Mouse (Mus musculus) kidney, embryonic 16.5 days (tissue): ENCODE measurements around the gene Hoxa9. TPM values are rescaled to one million over a fixed set of nuclear protein-coding genes. Genes with fewer than 3 reads are reported as not detected.

ENCODE experiments used
- ATAC-seq: fragments of 200-750 bp; cut with Nextera tagmentation; 2 replicates; pipeline ENCODE4 v1.8.0; 2017; ENCODE audit warnings: moderate TSS enrichment; ENCODE audit not compliant: low FRiP score, low TSS enrichment
- H3K27ac ChIP-seq: fragments of 300-500 bp; sonication (generic); 2 replicates; pipeline ENCODE4 v1.5.1; 2014; ENCODE audit warnings: low read length
- H3K27me3 ChIP-seq: fragments of 300-500 bp; sonication (generic); 2 replicates; pipeline ENCODE4 v1.6.1; 2014; ENCODE audit warnings: low read length, control low read depth, mixed read lengths; ENCODE audit not compliant: insufficient read depth
- H3K36me3 ChIP-seq: fragments of 300-500 bp; sonication (generic); 2 replicates; pipeline ENCODE4 v1.6.1; 2014; ENCODE audit warnings: low read length, control low read depth, mixed read lengths; ENCODE audit not compliant: insufficient read depth
- H3K4me1 ChIP-seq: fragments of 300-500 bp; sonication (generic); 2 replicates; pipeline ENCODE4 v1.6.1; 2014; ENCODE audit warnings: low read length, control low read depth, mixed read lengths; ENCODE audit not compliant: insufficient read depth
- H3K4me2 ChIP-seq: fragments of 300-500 bp; sonication (generic); replicated peaks from 2 replicates; pipeline ENCODE4 v1.6.1; 2014; ENCODE audit warnings: low read depth, low read length
- H3K4me3 ChIP-seq: fragments of 300-500 bp; sonication (generic); 2 replicates; pipeline ENCODE4 v1.5.1; 2014; ENCODE audit warnings: mild to moderate bottlenecking, low read length
- H3K9ac ChIP-seq: fragments of 300-500 bp; sonication (generic); replicated peaks from 2 replicates; pipeline ENCODE4 v1.6.1; 2014; ENCODE audit warnings: low read length
- H3K9me3 ChIP-seq: fragments of 300-500 bp; sonication (generic); 2 replicates; pipeline ENCODE4 v1.6.1; 2016; ENCODE audit warnings: low read length, control low read depth
- WGBS: fragments of 180-500 bp; shearing (Covaris S2); extraction: QIAGEN DNeasy Blood & Tissue Kit; methylation state at CpG from one replicate; pipeline ENCODE4 v1.1.7; 2014; 5-methylcytosine and 5-hydroxymethylcytosine counted together
- polyA plus RNA-seq: library from polyadenylated mRNA; unstranded; fragments of >200 nt; fragmentation: Nextera tagmentation; extraction: Ambion mirVana; gene quantifications from 2 replicates; pipeline ENCODE4 v1.2.1, GENCODE M21; 2015

Hoxa9 gene
- polyA plus RNA-seq, 1 experiment from 2014 or later: 56.6 TPM

- WGBS: 4% methylated on average over 3 of the region's 3 CpGs
- Histone ChIP-seq H3K4me2 (no peak overlapping the region), H3K27ac (no peak overlapping the region), H3K27me3 (peaks cover 96% of the 10 kb centered on the region), H3K9me3 (no peaks in the 10 kb centered on the region), H3K36me3 (no peaks in the 10 kb centered on the region), H3K4me1 (0 out of 2 replicates have a peak, but pooled peaks cover 6% of the 10 kb centered on the region), H3K9ac (no peak overlapping the region), H3K4me3 (no peak overlapping the region)
- no peak for ATAC-seq
These were observed 37.9 kb upstream of the Hoxa9 start for GRCm38 (mm10) chr6:52268756-52269155.

- H3K27me3 ChIP-seq: peaks cover 96% of the 10 kb centered on the region
- 7% methylated on average over 7 of the region's 7 CpGs for WGBS
- H3K4me1 ChIP-seq: 0 out of 2 replicates have a peak, but pooled peaks cover 6% of the 10 kb centered on the region
- ATAC-seq: no peak
- H3K4me3 ChIP-seq: no peak overlapping the region
- H3K9me3 ChIP-seq: no peaks in the 10 kb centered on the region
- H3K27ac ChIP-seq: no peak overlapping the region
- H3K9ac ChIP-seq: no peak overlapping the region
- no peaks in the 10 kb centered on the region for H3K36me3 ChIP-seq
- H3K4me2 ChIP-seq: no peak overlapping the region
These were observed 37.5 kb upstream of the Hoxa9 start for GRCm38 (mm10) chr6:52268341-52268740.

GRCm38 (mm10) chr6:52267691-52268090 is 36.8 kb upstream of the Hoxa9 start:
- H3K9ac ChIP-seq: no peak overlapping the region
- H3K4me1 ChIP-seq: 0 out of 2 replicates have a peak, but pooled peaks cover 6% of the 10 kb centered on the region
- no peaks in the 10 kb centered on the region for H3K9me3 ChIP-seq
- H3K36me3 ChIP-seq: no peaks in the 10 kb centered on the region
- WGBS: 8% methylated on average over 3 of the region's 3 CpGs
- no peak overlapping the region for H3K27ac ChIP-seq
- peaks cover 91% of the 10 kb centered on the region for H3K27me3 ChIP-seq
- no peak for ATAC-seq
- H3K4me2 ChIP-seq: no peak overlapping the region
- H3K4me3 ChIP-seq: no peak overlapping the region

- Histone ChIP-seq H3K4me1 (0 out of 2 replicates have a peak, but pooled peaks cover 6% of the 10 kb centered on the region), H3K9ac (no peak overlapping the region), H3K4me2 (no peak overlapping the region), H3K9me3 (no peaks in the 10 kb centered on the region), H3K27me3 (peaks cover 91% of the 10 kb centered on the region), H3K36me3 (no peaks in the 10 kb centered on the region), H3K27ac (no peak overlapping the region), H3K4me3 (no peak overlapping the region)
- WGBS: 18% methylated on average over 5 of the region's 5 CpGs
- no peak for ATAC-seq
These were observed 36.3 kb upstream of the Hoxa9 start for GRCm38 (mm10) chr6:52267221-52267620.

- 3% methylated on average over 9 of the region's 9 CpGs for WGBS
- Histone ChIP-seq H3K9ac (no peak overlapping the region), H3K4me3 (no peak overlapping the region), H3K27me3 (peaks cover 93% of the 10 kb centered on the region), H3K4me1 (0 out of 2 replicates have a peak, but pooled peaks cover 6% of the 10 kb centered on the region), H3K9me3 (no peaks in the 10 kb centered on the region), H3K27ac (no peak overlapping the region), H3K36me3 (no peaks in the 10 kb centered on the region), H3K4me2 (no peak overlapping the region)
- no peak for ATAC-seq
These were observed 35.7 kb upstream of the Hoxa9 start for GRCm38 (mm10) chr6:52266666-52266985.

- Histone ChIP-seq H3K9me3 (no peaks in the 10 kb centered on the region), H3K27ac (no peak overlapping the region), H3K4me2 (no peak overlapping the region), H3K4me3 (no peak overlapping the region), H3K9ac (no peak overlapping the region), H3K36me3 (no peaks in the 10 kb centered on the region), H3K4me1 (0 out of 2 replicates have a peak, but pooled peaks cover 6% of the 10 kb centered on the region), H3K27me3 (peaks cover 93% of the 10 kb centered on the region)
- ATAC-seq: no peak
- WGBS: 2% methylated on average over 19 of the region's 19 CpGs
These were observed 35.2 kb upstream of the Hoxa9 start for GRCm38 (mm10) chr6:52265913-52266665.

- H3K4me2 ChIP-seq: no peak overlapping the region
- no peak overlapping the region for H3K9ac ChIP-seq
- no peak for ATAC-seq
- no peaks in the 10 kb centered on the region for H3K9me3 ChIP-seq
- H3K27ac ChIP-seq: no peak overlapping the region
- H3K4me1 ChIP-seq: peaks cover 6% of the 10 kb centered on the region; the same call in 1 of the 2 replicates
- H3K36me3 ChIP-seq: no peaks in the 10 kb centered on the region
- WGBS: 2% methylated on average over 18 of the region's 18 CpGs
- H3K4me3 ChIP-seq: no peak overlapping the region
- H3K27me3 ChIP-seq: peaks cover 92% of the 10 kb centered on the region
These were observed 34.5 kb upstream of the Hoxa9 start for GRCm38 (mm10) chr6:52265306-52265912.

- Histone ChIP-seq H3K27ac (no peak overlapping the region), H3K27me3 (peaks cover 89% of the 10 kb centered on the region), H3K4me3 (no peak overlapping the region), H3K4me2 (no peak overlapping the region), H3K9ac (no peak overlapping the region), H3K9me3 (no peaks in the 10 kb centered on the region), H3K4me1 (peaks cover 13% of the 10 kb centered on the region; the same call in 1 of the 2 replicates), H3K36me3 (no peaks in the 10 kb centered on the region)
- 7% methylated on average over 5 of the region's 5 CpGs for WGBS
- no peak for ATAC-seq
These were observed 33.4 kb upstream of the Hoxa9 start for GRCm38 (mm10) chr6:52264106-52264790.

GRCm38 (mm10) chr6:52263321-52263585 is 32.4 kb upstream of the Hoxa9 start:
- no peak for ATAC-seq
- no peaks in the 10 kb centered on the region for H3K9me3 ChIP-seq
- no peak overlapping the region for H3K4me2 ChIP-seq
- 3% methylated on average over 6 of the region's 6 CpGs for WGBS
- no peak overlapping the region for H3K4me3 ChIP-seq
- no peaks in the 10 kb centered on the region for H3K36me3 ChIP-seq
- H3K4me1 ChIP-seq: peaks cover 13% of the 10 kb centered on the region; the same call in 1 of the 2 replicates
- no peak overlapping the region for H3K27ac ChIP-seq
- H3K27me3 ChIP-seq: peaks cover 88% of the 10 kb centered on the region
- H3K9ac ChIP-seq: no peak overlapping the region
